Mouse (Mus musculus): ENCODE measurements around the gene Mblac2. TPM values are rescaled to one million over a fixed set of nuclear protein-coding genes. Genes with fewer than 3 reads are reported as not detected.
A peak's percentile ranks its signal among the peaks of the same experiment; 100 is the strongest.

Gene Mblac2
- polyA plus RNA-seq, 1 experiment from 2014 or later = 7.8 TPM

- peak overlapping the region; percentile 98 for H3K27ac ChIP-seq (ENCODE audit: low read depth, low read length)
- no peaks in the 10 kb centered on the region; the same call in 1 of the 2 replicates for H3K36me3 ChIP-seq (ENCODE audit: control insufficient read depth, insufficient read depth, low read length)
- H3K9me3 ChIP-seq (ENCODE audit: control insufficient read depth, low read length) = no peaks in the 10 kb centered on the region
- under 1% methylated on average over 62 of the region's 62 CpGs for WGBS
- H3K27me3 ChIP-seq (ENCODE audit: control insufficient read depth, insufficient read depth, low read length) = no peaks in the 10 kb centered on the region
- H3K4me1 ChIP-seq (ENCODE audit: control insufficient read depth, insufficient read depth, low read length) = peaks cover 11% of the 10 kb centered on the region; the same call in 1 of the 2 replicates
- H3K4me3 ChIP-seq (ENCODE audit: low read depth, low read length) = peak overlapping the region; percentile 77
- ATAC-seq (ENCODE audit: low FRiP score) (peak; percentile 98), DNase-seq (ENCODE audit: low spot score, missing footprints) (peak; percentile 99)
- peak overlapping the region; percentile 56 for H3K4me2 ChIP-seq
- H3K9ac ChIP-seq (ENCODE audit: low read length) = peak overlapping the region; percentile 91
These were observed 72.5 kb downstream of the Mblac2 start for GRCm38 (mm10) chr13:81783405-81784342.

DNA sequence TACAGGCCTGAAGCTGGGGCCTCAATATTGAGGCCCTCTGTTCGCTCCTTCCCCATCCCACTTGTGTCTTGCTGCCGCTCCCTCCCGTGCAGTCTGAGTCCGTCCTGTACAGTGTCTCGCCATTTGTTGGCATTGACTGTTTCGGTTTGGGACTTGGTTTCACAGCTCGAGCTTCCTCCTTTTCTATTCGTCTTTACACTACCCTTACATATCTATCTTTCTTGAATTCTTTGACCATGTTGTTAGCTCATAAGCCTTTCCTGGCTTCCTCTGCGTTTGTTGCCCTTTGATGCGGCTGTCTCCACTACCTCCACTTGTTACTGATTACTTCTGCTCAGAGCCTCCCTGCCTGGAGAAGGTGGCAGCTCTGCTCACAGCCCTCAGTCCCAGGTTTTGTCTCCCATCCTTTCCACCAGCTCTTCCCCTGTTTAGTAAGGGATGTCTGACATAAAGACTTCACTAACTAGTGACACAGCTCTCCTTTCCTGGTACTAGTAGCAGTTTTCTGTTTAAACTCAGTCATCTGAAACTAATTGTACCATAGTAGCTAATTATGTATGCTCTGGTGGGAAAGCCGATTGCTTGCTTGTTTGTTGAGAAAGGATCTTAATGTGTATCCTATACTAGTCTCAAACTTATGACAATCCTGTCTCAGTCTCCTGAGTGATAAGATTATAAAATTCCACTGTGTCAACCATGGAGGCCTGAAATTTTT is 74.8 kb downstream of the Mblac2 start:
- ATAC-seq (ENCODE audit: low FRiP score) (no peak), DNase-seq (ENCODE audit: low spot score, missing footprints) (peak; percentile 82)
- Histone ChIP-seq H3K27ac (ENCODE audit: low read depth, low read length) (no peak overlapping the region), H3K9me3 (ENCODE audit: control insufficient read depth, low read length) (no peaks in the 10 kb centered on the region), H3K9ac (ENCODE audit: low read length) (no peak overlapping the region), H3K4me3 (ENCODE audit: low read depth, low read length) (no peak overlapping the region), H3K4me1 (ENCODE audit: control insufficient read depth, insufficient read depth, low read length) (peaks cover 11% of the 10 kb centered on the region; the same call in 1 of the 2 replicates), H3K4me2 (no peak overlapping the region), H3K27me3 (ENCODE audit: control insufficient read depth, insufficient read depth, low read length) (no peaks in the 10 kb centered on the region), H3K36me3 (ENCODE audit: control insufficient read depth, insufficient read depth, low read length) (no peaks in the 10 kb centered on the region)
- WGBS = 79% methylated on average over 11 of the region's 11 CpGs

- Histone ChIP-seq H3K27me3 (ENCODE audit: control insufficient read depth, insufficient read depth, low read length) (no peaks in the 10 kb centered on the region), H3K36me3 (ENCODE audit: control insufficient read depth, insufficient read depth, low read length) (0 out of 2 replicates have a peak, but pooled peaks cover 2% of the 10 kb centered on the region), H3K9ac (ENCODE audit: low read length) (no peak overlapping the region), H3K27ac (ENCODE audit: low read depth, low read length) (no peak overlapping the region), H3K4me3 (ENCODE audit: low read depth, low read length) (no peak overlapping the region), H3K9me3 (ENCODE audit: control insufficient read depth, low read length) (no peaks in the 10 kb centered on the region), H3K4me1 (ENCODE audit: control insufficient read depth, insufficient read depth, low read length) (peaks cover 2% of the 10 kb centered on the region; the same call in 1 of the 2 replicates), H3K4me2 (no peak overlapping the region)
- 96% methylated on average over 8 of the region's 8 CpGs for WGBS
- ATAC-seq (ENCODE audit: low FRiP score) = no peak
- no peak for DNase-seq (ENCODE audit: low spot score, missing footprints)
These were observed 79.0 kb downstream of the Mblac2 start for GRCm38 (mm10) chr13:81790160-81790559.

DNA sequence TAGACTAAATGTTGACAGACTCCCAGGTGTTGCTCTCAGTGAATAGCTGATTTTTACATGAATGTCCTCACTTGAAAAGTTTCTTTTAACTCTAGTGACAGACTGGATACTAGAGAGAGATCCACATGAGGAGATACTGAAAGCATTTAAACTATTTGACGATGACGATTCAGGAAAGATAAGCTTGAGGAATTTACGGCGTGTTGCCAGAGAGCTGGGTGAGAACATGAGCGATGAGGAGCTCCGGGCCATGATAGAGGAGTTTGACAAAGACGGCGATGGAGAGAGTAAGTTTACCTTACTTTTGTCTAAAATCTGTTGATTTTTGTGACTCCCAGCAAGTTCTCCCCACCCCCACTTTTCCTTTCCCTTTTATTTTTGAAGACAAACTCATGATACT is 80.7 kb downstream of the Mblac2 start:
- ATAC-seq (ENCODE audit: low FRiP score) = no peak
- Histone ChIP-seq H3K36me3 (ENCODE audit: control insufficient read depth, insufficient read depth, low read length) (0 out of 2 replicates have a peak, but pooled peaks cover 2% of the 10 kb centered on the region), H3K4me2 (no peak overlapping the region), H3K4me3 (ENCODE audit: low read depth, low read length) (no peak overlapping the region), H3K27ac (ENCODE audit: low read depth, low read length) (no peak overlapping the region), H3K9me3 (ENCODE audit: control insufficient read depth, low read length) (no peaks in the 10 kb centered on the region), H3K4me1 (ENCODE audit: control insufficient read depth, insufficient read depth, low read length) (no peaks in the 10 kb centered on the region), H3K27me3 (ENCODE audit: control insufficient read depth, insufficient read depth, low read length) (no peaks in the 10 kb centered on the region), H3K9ac (ENCODE audit: low read length) (no peak overlapping the region)
- peak; percentile 26 for DNase-seq (ENCODE audit: low spot score, missing footprints)
- 92% methylated on average over 8 of the region's 8 CpGs for WGBS

DNA sequence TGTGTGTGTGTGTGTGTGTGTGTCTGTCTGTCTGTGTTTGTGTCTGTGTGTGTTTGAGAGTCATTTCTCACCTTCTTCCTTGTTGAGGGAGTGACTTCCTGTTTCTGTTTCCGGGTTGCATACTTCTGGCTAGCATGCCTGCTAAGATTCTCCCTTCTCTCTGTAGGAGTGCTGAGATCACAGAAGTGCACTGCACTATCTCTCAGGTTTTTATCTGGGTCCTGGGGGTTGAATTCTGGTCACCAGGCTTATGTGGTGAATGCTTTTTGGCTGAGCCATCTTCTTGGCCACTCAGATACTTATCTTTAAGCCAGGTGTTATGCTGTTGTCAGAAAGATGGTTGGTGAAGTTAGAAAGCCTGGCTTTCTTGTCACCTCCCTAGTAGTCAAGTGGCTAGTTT is 82.7 kb downstream of the Mblac2 start:
- Histone ChIP-seq H3K4me2 (no peak overlapping the region), H3K27ac (ENCODE audit: low read depth, low read length) (no peak overlapping the region), H3K27me3 (ENCODE audit: control insufficient read depth, insufficient read depth, low read length) (no peaks in the 10 kb centered on the region), H3K9ac (ENCODE audit: low read length) (no peak overlapping the region), H3K4me1 (ENCODE audit: control insufficient read depth, insufficient read depth, low read length) (no peaks in the 10 kb centered on the region), H3K36me3 (ENCODE audit: control insufficient read depth, insufficient read depth, low read length) (0 out of 2 replicates have a peak, but pooled peaks cover 2% of the 10 kb centered on the region), H3K4me3 (ENCODE audit: low read depth, low read length) (no peak overlapping the region), H3K9me3 (ENCODE audit: control insufficient read depth, low read length) (no peaks in the 10 kb centered on the region)
- ATAC-seq (ENCODE audit: low FRiP score) = no peak
- DNase-seq (ENCODE audit: low spot score, missing footprints) = peak; percentile 66
- 75% methylated on average over 1 of the region's 1 CpGs for WGBS

DNA sequence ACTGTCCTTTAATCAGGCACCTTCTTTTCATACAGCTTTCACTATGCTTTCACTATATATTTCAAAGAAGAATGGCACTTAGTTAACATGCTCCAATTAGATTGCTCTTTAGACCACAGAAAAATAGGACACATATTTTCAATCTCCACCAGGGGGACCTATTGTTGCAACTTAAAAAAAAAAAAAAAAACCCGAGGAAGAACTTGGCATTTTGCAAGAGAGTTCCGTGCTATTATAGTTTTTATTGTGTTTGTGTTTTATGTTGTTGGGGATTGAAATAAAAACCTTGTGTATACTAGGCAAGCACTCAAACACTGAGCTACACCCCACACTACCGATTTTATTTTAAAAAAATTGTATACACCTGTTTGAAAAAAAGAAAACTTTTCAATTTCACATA is 90.0 kb downstream of the Mblac2 start:
- no peak overlapping the region for H3K27ac ChIP-seq (ENCODE audit: low read depth, low read length)
- H3K4me2 ChIP-seq = no peak overlapping the region
- ATAC-seq (ENCODE audit: low FRiP score) (no peak), DNase-seq (ENCODE audit: low spot score, missing footprints) (peak; percentile 74)
- no peaks in the 10 kb centered on the region for H3K4me1 ChIP-seq (ENCODE audit: control insufficient read depth, insufficient read depth, low read length)
- no peaks in the 10 kb centered on the region for H3K27me3 ChIP-seq (ENCODE audit: control insufficient read depth, insufficient read depth, low read length)
- no peak overlapping the region for H3K4me3 ChIP-seq (ENCODE audit: low read depth, low read length)
- no peak overlapping the region for H3K9ac ChIP-seq (ENCODE audit: low read length)
- WGBS = 46% methylated on average over 3 of the region's 3 CpGs
- H3K9me3 ChIP-seq (ENCODE audit: control insufficient read depth, low read length) = no peaks in the 10 kb centered on the region
- H3K36me3 ChIP-seq (ENCODE audit: control insufficient read depth, insufficient read depth, low read length) = no peaks in the 10 kb centered on the region

Other genes starting within 250 kb of the Mblac2 start
- 43.1 and 45.2 TPM in 2 replicates for gene Adgrv1, start 78.2 kb upstream of the Mblac2 start, polyA plus RNA-seq (2014; fragmentation: Nextera tagmentation; extraction: Ambion mirVana)
- 30.5 and 34.1 TPM in 2 replicates for gene Lysmd3, start 53.7 kb upstream of the Mblac2 start, polyA plus RNA-seq (2014; fragmentation: Nextera tagmentation; extraction: Ambion mirVana)
- gene Polr3g, start 328 bp upstream of the Mblac2 start, polyA plus RNA-seq (2014; fragmentation: Nextera tagmentation; extraction: Ambion mirVana) = 16.7 and 17.7 TPM in 2 replicates
- 279 and 302 TPM in 2 replicates for gene Cetn3, start 71.7 kb downstream of the Mblac2 start, polyA plus RNA-seq (2014; fragmentation: Nextera tagmentation; extraction: Ambion mirVana)

Data from midbrain, embryonic 11.5 days (tissue).